Mouse (Mus musculus): ENCODE measurements around the gene Reg3a.

GRCm38 (mm10) chr6:78380409-78380808, at the start of gene Reg3a:
- no peak for TF ChIP-seq MXI1 (IDR thresholded peaks at IDR 0.05; ENCODE audit: low read depth, low read length)
- TF ChIP-seq CTCF (IDR thresholded peaks at IDR 0.05 in 2 of 3, conservative IDR thresholded peaks at IDR 0.05 in 1 of 3; ENCODE audit: control insufficient read depth in 1 of 3, insufficient read depth in 1 of 3, low read depth in 2 of 3, low read length in 3 of 3, poor library complexity in 1 of 3, severe bottlenecking in 1 of 3) = no peak
- no peak for TF ChIP-seq BHLHE40 (IDR thresholded peaks at IDR 0.05; ENCODE audit: borderline replicate concordance, low read depth, low read length)
- no peak for TF ChIP-seq USF2 (IDR thresholded peaks at IDR 0.05; ENCODE audit: borderline replicate concordance in 1 of 2, insufficient read depth in 1 of 2, low read depth in 1 of 2, low read length in 2 of 2)
- no peak for TF ChIP-seq GATA1 (IDR thresholded peaks at IDR 0.05; ENCODE audit: low read depth, low read length)
- TF ChIP-seq UBTF (IDR thresholded peaks at IDR 0.05; ENCODE audit: borderline replicate concordance, insufficient read depth, low read depth, low read length) = no peak
- no peak for TF ChIP-seq POLR2A (IDR thresholded peaks at IDR 0.05; ENCODE audit: control insufficient read depth in 1 of 2, insufficient read depth in 1 of 2, low read depth in 1 of 2, low read length in 2 of 2, poor library complexity in 1 of 2)
- no peak for TF ChIP-seq EP300 (IDR thresholded peaks at IDR 0.05; ENCODE audit: low read depth in 1 of 2, low read length in 2 of 2)
- TF ChIP-seq POLR2AphosphoS5 (IDR thresholded peaks at IDR 0.05; ENCODE audit: borderline replicate concordance, low read depth, low read length) = no peak
- TF ChIP-seq ZNF384 (IDR thresholded peaks at IDR 0.05; ENCODE audit: low read depth, low read length) = no peak
- TF ChIP-seq NELFE (IDR thresholded peaks at IDR 0.05; ENCODE audit: low read depth, low read length) = no peak
- no peak for TF ChIP-seq KAT2A (conservative IDR thresholded peaks at IDR 0.05; ENCODE audit: low read depth, low read length)
